24 mouse cellular contexts compared by ENCODE assay signal in genomic region chr14:103256866-103257265, GRCm38 (mm10).
A peak's percentile ranks its signal among the peaks of the same experiment; 100 is the strongest.
DNase-seq lines count a peak whose midpoint lies in the region; ATAC-seq and TF ChIP-seq lines count a peak whose summit lies in the region.
"Had no signal": no experiment of that assay in that cellular context is flagged by ENCODE, and none has a peak within 500 bp of the region (broad histone marks: within the 10 kb centered on the region; RNA-seq: fewer than 3 reads in every experiment).

No protein-coding gene starts in this region.

- peak; percentile 86 for ATAC-seq in frontal cortex, adult (ENCODE audit: low TSS enrichment)
- ATAC-seq: CD4-positive, CD25-positive, alpha-beta regulatory T cell, adult 4 months; forebrain, embryonic 14.5 days; forebrain, embryonic 16.5 days; Patski had no signal

- TF ChIP-seq CTCF in left cerebral cortex, adult 2 months (IDR thresholded peaks at IDR 0.05): no peak

- H3K4me3 ChIP-seq in left cerebral cortex, adult 2 months: no peak overlapping the region
- H3K4me3 ChIP-seq: embryonic facial prominence, embryonic 13.5 days; embryonic facial prominence, embryonic 15.5 days; erythroblast, embryonic 14.5 days; forebrain, embryonic 10.5 days; forebrain, embryonic 12.5 days had no signal

- no peak for DNase-seq in frontal cortex, postnatal 14 days (ENCODE audit: low spot score in 2 of 2)
- DNase-seq in left cerebral cortex, adult 2 months (ENCODE audit: extremely low spot score in 1 of 2, low spot score in 2 of 2): no peak
- DNase-seq in left cerebral cortex, postnatal 4 days: no peak
- peak; percentile 35 for DNase-seq in right cerebral cortex, adult 18-20 months
- DNase-seq in right cerebral cortex, postnatal 25 days: no peak
- no peak for DNase-seq in embryo, embryonic 10 days (ENCODE audit: low spot score)
- DNase-seq: adrenal gland, postnatal 10 days; adrenal gland, postnatal 25 days; B cell, adult 2 months; cerebellum, adult 11-12 months; cerebellum, adult 2 months; cerebellum, adult 9-10 months; cerebellum, postnatal 10 days; embryo, embryonic 11 days had no signal

- H3K27ac ChIP-seq in left cerebral cortex, adult 2 months: peak overlapping the region; percentile 68
- H3K27ac ChIP-seq: embryonic facial prominence, embryonic 13.5 days; embryonic facial prominence, embryonic 15.5 days; forebrain, embryonic 10.5 days; forebrain, embryonic 12.5 days had no signal

- intact Hi-C loops in left cerebral cortex, adult 2 months (cut with DNase I): loop anchor here (5.0 kb wide), 1 partner anchor 215 kb away; no protein-coding TSS in a partner anchor
- intact Hi-C loops in left cerebral cortex, postnatal 4 days (cut with DNase I): no loop called here
